Mouse (Mus musculus) lung, adult 18-20 months (tissue): Measurements from ENCODE around the gene Ostn.
"Not testable (repeated sequence)": the region's sequence is repeated elsewhere in the genome, so short reads cannot be mapped to it uniquely, and the experiment has no call there.

Source experiments
- DNase-seq, 2 experiments: peaks; one replicate each; pipeline ENCODE4 v3.0.0; 2022; ENCODE audit warnings: mixed read lengths in 2 of 2

Gene Ostn

DNA sequence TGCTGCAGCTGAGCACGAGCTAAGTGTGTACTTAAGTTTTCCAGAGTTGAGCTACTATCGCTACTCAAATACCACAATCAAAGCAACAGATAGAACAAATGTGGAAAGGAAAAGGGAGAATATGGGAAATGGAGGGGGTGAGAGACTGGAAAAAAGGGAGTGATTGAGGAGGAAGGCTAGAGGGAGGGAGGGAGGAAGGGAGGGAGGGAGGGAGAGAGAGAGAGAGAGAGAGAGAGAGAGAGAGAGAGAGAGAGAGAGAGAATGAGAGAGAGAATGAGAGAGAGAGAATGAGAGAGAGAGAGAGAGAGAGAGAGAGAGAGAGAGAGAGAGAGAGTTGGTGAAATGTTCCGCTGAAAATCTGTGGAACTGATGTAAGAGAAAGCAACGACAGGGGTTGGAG is at the start of gene Ostn:
Gene Ostn (plus strand): TSS at position 301 of the 400 bp plus-strand sequence.
- DNase-seq, result not testable (repeated sequence)

DNA sequence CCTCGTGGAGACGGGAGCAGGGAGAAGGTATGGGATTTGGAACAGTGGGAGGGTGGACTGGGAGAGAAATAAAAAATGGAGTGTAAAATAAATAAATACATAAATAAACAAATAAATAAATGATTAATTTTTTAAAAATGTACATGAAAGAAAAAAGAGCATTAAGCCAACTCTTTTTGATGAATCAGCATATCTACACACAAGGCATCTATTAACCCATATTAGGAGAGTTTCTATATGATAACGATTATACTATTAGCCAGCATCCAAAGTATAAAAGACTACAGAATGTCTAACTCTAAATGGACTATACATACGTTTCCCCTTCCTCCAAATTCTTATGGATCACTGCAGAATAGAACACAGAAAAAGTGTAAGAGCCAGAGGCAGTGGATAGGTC is 38.5 kb upstream of the Ostn start:
- DNase-seq, result no peak

DNA sequence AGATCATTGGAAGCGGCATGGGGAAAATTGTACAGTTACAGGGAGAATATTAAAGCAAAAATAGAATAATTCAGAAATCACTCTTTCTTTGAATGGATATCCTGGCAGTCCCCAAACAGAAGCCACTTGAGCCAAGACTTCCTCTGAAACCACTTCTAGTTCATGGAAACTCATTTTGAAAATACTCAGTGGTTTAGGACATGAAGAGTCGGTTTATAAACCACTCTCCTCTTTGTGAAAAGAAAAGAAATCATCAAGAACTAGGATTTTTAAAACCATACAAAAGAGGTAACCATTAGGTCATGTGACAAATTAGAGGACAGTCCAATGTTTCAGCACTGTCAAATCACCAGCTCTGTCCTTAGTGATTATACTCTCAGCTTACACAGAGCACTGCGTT is 19.9 kb upstream of the Ostn start:
- no peak for DNase-seq

DNA sequence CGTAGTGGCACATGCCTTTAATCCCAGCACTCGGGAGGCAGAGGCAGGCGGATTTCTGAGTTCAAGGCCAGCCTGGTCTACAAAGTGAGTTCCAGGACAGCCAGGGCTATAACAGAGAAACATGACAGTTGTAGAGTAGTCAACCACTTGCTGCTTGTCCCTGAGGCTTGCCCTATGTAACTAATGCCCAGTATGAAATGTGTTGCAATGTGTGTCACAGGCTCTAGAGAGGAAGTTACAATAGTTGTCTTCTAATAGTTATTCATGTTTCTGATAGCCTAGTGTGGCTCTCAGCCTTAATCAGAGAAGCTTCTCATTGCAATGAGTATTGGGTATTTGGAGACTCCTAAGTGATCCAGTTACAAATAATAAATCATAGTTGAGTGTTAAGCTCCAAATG is 10.8 kb upstream of the Ostn start:
- DNase-seq, result no peak

DNA sequence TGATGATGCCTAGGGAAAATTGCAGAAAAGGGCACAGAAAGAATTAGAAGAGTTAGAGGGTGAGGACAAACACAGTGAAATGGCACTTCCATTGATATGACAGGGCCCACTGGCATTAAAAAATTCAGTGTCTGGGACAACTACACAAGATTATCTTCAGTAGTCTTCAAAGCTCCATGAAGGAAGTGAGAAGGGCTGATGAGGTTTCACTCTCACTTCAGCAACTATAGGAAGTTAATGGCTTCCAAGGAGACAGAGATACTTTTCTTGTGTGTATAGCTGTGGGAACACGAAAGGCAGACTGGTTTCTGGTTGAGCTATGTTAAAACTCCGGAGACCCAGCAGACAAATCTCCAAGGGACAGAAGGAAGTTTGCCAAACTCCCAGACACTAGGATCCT is 10.4 kb upstream of the Ostn start:
- no peak for DNase-seq

DNA sequence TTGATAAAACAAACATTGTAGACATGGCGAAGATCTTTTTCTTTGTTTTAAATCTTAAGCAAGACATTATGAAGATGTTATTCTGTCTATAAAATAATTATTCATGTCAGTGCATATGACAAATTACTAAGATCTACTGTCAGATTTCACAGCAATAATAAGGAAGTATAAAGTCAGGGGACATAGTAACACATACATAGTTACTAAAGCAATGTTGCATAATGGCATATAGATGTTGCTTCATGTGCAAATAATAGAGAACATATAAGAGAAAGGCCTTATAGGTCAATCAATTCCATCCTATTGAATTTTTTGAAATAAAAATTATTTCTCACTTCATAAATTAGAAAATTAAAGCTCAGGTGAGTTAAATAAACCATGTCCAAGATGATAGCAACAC is 11.8 kb downstream of the Ostn start:
- no peak for DNase-seq

DNA sequence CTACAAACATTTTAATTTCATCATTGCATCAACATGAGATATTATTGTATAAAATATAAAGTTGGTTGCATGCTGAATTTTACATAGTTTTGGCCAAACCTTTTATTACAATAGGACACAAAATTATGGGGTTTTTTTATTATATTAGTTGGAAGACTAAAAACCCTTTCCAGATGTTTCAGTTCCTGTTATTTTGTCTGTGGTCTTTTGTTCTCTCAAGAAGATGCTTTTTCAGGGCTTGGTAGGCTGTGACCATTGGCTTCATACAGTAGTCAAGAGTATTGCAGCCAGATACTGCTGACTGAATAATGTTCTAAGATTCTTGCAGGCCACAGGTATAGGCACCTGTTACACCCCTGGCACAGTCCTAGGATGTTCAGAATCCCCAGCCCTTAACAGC is 14.8 kb downstream of the Ostn start:
- no peak for DNase-seq

DNA sequence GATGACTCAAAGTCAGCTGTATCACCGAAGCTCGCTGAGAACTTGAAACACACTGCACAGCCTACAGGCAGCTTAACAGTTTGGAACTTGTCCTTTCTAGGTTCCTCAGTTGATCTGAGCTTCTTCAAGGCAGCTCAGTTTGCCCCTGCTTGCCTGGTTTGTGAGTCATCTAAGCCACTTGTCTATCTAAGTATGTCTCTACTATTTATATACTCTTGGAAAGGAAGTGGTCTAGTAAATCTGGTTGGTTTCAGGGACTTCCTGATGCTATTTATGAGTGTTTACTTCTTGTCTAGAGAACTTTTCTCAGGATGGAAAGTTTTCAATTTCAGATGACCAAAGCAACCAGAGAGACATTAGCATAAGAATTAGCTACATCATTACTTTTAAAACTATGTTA is 19.2 kb downstream of the Ostn start:
- no peak for DNase-seq

DNA sequence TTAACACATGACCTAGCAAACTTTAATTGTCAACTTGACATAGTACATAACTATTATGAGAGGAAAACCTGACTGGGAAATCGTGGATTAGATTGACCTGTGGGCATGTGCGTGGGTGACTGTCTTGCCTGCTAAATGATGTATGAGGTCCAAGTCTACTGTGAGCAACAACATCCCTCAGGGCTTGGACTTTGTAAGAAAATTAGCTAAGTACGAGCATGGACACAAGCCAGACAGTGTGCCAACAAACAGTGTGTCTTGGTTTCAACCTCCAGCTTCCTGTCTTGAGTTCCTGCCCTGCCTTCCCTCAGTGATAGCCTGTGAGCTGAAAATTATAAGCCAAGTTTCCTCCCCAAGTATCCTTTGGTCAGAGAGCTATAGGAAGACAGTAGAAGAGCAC is 40.2 kb downstream of the Ostn start:
- DNase-seq, result no peak

DNA sequence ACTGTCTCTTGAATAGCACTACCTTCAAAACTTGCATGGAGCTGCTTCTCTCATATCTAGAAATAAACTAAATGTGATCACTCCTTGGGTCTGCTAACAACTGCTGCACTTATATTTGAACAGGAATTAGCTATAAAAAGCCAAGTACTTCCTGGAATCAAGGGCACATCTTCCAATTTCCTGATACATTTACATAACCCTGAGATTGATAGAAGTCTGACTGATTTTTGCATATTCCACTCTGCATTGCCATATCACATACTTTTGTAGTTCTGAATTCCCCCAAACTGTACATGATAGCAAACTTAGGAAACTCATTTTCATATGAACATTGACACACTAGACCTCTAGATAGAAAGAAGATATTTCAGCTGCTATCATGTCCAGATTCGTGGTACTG is 41.1 kb downstream of the Ostn start:
- no peak for DNase-seq

DNA sequence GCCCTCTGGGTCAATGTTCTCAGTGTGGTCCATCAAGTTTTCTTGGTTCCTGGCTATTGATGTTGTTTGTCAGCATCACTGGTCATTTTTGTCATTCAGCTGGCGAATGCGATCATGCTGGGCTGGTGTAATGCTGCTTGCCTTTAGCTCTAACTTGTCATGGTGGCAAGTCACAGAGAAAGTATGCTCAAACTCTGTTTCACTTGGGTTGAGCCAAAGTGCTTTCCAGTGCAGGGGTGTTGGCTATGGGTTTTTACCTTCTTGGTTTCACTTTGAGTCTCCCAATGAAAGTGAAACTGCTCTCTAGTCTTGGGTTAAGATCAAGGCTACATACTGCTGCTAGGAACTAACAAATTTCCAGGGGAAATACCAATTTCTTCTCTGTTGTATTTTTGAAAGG is 41.9 kb downstream of the Ostn start:
- DNase-seq, result no peak

DNA sequence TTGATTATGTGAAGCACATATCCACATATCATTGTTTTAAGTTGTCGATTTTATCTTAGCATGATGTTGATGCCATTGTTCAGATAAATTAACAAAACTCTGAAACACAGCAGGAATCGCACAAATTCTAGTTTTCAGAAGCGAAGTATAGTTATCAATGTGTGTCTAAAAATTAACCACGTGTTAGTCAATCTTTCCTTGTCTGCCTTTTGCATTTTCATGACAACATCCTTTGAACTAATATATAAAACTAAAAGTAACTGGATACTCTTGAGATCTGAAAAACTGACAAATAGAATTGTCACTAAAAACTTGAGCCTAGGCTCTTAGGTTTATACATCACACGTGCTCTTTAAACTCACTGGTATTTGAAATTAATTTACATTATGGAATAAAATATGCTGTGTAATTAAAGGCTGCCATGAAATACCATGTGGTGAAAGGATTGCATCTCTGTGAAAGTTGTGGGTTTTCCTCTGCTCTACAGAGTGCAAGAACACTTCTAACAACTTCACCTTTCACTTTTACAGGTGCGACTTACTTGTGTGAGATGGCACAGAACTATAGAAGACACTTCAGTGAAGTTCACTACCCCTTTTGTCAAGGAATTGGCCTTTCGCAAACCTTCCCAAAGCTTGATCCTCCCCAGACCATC is 42.7 kb downstream of the Ostn start:
- DNase-seq, result no peak

DNA sequence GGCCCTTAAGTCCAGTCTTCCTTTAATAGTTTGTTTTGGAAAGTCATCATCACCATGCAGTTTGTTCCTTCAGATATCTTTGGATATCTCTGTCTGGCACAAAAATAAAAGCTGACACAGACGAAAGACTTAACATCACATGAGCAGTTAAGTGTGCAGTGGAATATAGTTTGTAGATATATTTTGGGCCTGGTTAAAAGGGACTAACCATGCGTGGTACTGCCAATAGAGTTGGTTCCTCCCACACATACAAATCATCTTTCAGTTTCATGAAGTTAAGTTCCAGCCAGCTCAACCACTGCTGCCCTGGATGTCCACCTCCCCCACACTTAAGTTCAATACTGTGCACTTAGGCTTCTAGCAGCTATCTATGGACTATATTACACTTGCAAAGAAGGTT is 47.2 kb downstream of the Ostn start:
- no peak for DNase-seq

DNA sequence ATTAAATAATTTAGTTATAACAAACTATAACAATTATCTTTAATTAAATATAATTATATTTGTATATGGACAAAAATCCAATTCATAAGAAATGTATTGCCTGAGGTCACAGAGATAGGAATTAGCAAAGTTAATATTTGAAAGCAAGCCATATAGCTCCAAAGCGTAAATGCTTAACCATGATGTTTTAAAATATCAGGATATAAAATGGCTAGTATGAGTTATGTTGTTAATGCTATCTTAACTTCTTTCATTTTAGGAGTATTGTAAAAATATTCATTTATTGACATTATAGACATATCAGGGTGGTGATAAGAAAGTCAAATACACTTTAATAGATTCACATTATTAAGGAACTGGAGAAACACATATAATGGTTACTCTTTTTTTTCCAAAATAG is 52.8 kb downstream of the Ostn start:
- DNase-seq, result no peak

DNA sequence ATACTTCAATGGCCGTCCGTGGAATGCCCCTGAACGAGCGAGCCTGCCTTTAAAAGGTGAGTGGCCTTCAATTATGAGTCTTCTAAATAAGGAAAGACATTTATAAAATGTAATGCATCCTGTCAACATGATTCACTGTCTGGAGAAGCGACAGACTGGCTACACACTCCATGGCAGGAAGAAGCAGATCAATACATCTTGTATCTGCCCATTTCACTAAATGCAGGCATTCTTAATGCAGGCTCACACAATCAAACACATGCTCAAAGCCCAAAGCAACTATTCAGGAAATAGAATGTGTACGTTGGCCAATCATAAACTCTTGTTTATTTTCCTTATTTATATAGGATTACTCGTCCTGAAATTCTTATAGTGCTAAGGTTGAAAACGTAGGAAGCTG is 62.9 kb downstream of the Ostn start, which contains the start of gene Uts2b:
Gene Uts2b (minus strand): TSS at position 49 of the 400 bp plus-strand sequence.
- DNase-seq, result no peak

DNA sequence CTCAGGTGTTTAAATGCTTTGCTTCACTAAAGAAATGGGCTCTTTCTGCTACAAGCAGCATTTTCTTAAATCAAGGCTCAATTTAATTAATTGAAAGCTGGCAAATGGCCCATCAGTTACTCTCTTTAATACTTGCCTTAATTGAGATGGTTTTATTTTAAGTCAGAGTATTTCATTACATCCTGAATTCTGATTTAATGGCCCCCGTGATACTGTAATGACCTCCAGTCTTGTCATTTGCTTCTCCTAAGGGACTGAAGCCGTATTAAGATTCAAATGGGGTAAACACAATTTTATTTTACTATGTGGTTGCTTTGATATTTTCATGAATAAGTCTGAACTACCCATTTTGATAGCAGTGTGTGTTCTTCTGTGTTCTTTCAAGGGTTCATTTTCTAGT is 63.4 kb downstream of the Ostn start:
- DNase-seq, result no peak

DNA sequence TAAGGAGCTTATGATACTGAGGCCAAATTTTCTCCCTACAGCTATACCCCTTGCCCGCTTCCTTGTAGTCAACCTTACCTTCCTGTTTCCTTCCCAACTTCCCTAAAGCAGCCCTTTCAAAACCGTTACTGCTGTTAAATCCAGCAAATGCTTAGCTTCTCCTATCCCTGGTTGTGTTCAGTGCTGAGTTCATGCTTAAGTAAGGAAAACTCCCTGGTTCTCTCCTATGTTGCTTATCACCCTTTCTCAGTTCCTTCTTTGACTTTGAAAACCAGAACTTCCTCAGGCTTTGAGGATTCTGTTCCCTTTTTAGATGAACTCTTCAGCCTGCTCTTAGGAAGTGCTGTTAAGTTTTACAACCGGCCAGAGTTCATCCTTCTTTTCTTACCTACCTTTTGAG is 66.8 kb downstream of the Ostn start:
- no peak for DNase-seq

DNA sequence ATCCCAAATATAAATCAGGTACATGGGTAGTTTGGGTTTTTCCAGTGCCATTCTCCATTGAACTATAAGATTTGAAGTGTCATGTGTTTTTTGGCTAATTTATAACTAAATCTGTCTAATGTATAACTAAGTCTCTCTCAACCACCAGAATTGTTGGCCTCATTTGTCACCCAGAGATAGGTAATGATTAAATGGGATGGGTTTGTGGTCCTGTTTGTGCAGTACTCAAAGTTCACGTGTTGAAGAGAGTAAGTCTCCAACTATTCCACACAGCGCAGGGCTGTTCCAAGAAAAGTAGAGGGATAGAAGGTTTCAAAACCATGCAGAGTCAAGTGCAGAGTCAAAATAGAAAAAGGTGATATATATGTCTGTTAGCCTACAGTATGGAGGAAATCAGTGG is 68.0 kb downstream of the Ostn start:
- no peak for DNase-seq

DNA sequence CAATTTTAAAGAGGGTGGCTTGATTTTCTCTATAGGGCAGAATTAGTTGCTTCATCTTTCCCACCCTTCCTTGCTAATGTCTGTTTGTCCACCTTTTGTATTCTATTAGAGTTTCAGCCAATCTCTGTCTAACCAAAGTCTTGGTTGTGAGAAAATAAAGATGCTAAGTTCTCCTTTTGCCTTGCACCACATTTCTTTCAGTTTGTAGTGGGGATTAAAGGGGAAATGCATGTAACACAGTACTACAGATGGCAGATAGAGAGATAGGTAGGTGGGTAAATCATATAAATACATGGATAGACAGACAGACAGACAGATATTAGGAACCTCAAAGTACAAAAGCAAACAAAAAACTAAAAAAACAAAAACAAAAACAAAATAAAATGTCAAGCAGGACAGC is 69.3 kb downstream of the Ostn start:
- DNase-seq, result no peak

DNA sequence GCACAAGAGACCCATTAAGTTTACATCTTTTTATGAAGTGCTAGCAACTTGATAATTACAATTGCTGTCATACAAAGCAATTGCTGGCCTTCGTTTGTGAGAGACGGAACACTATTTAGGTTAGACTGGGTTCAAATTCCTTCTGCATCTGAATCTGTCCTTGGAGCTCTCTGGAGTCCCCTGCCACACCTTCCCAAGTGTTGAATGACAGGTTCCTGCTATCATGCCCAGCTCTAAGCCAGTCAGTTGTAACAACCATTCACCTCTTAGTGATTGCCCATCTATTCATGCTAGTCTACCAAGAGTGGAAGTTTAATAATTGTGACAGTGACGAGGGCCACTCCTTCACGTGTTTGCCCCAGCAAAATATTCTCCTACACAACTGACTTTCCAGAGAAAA is 74.9 kb downstream of the Ostn start:
- no peak for DNase-seq

DNA sequence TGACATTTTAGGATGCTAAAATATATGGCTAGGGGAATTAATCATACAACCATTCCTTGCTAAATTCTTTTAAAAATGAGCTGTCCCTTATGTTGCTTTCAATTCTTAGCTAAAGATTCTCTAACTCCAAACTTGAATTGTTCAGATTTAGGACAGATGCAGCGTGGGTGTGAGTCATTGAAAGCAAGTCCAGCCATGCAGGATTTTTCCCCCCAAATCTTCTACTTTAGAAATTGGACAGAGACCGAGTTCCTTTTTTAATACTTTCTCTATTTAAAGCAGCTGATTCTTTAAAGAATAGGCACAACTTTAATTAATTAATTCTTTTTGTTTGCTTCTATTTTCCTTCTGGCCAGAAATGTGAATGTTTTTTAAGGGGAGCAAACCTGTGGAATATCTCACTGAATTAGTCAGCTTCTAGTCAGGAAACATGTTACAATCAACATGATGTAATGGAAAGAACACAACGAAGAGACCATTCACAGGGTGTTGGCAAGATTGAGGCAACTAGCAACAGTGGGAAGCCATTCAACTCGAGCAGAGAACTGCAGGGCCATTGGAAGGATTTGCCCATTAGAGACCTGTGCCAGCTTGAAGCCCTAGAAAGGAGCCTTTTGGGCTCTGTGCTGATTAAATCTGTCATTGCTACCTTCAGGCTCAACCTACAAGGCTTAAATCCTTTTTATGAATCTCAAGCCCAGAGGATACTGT is 77.8 kb downstream of the Ostn start:
- peak in 1 of 2 experiments; percentile 10 for DNase-seq

DNA sequence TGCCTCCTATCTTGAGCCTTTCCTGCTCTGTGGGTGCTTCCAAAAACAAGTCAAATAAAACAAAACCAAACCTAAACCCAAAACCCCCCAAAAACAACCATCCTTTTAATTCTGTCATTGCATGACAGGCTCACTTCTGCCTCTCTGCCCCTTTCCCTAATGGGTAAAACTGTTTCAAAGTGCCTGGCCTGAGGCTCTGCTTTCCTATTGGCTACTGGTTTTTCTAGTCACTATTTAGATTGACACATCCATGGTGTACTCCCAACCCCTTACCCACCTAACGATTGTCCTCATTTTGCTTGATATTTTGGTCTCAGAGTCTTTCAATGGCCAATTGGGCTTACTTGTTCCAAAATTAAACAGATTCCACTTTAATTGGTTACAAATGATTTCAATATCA is 78.4 kb downstream of the Ostn start:
- no peak for DNase-seq

DNA sequence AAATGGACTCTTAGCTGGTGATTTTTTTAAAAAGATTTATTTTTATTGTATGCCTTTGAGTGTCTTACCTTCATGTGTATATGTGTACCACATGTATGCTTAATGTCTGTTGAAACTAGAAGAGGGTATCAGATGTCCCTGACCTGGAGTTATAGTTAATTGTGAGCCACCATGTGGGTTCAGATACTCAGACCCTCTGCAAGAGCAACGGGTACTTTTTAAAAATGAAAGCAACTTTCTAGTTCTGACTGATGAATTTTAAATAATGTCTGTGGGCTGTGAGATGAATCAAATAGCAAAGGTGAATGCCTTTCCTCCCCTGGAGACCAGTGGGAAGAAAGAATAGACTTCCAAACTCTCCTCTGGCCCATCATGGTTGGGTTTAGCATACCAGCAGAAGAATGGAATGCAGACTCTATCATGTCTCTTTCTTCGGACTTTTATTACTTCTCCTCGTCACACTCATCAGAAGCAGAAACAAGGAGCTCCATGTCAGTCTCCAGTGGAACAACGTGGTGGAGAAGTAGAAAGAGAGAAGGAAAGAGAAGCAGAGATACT is 79.6 kb downstream of the Ostn start:
- DNase-seq, result no peak
